Mouse (Mus musculus): ENCODE measurements around the gene Slc16a2. TPM values are rescaled to one million over a fixed set of nuclear protein-coding genes. Genes with fewer than 3 reads are reported as not detected.
"Not testable (repeated sequence)": the region's sequence is repeated elsewhere in the genome, so short reads cannot be mapped to it uniquely, and the experiment has no call there.

Gene Slc16a2
- total RNA-seq, 2 experiments from 2014 or later: 83.3 to 92.3 TPM

DNA sequence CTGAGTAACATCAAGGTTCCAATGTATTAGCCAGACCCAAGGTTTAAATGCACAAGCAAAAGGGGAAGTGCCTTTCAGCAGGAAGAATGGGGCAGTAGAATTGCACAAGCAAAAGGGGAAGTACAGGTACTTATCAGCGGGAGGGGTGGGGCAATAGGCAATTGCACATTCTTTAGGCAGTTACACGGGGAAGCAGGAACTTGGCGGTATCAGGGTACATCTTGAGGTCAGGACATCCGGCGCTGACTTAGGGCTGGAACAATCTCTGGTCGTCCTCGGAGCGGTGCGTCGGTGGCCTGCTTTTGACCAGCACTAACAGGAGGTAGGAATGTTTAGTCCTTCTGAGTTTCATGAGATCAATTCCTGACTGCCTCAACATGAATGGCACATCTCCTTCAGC is 157.3 kb downstream of the Slc16a2 start:
- DNase-seq (ENCODE audit: low spot score in 2 of 2): not testable (repeated sequence)

DNA sequence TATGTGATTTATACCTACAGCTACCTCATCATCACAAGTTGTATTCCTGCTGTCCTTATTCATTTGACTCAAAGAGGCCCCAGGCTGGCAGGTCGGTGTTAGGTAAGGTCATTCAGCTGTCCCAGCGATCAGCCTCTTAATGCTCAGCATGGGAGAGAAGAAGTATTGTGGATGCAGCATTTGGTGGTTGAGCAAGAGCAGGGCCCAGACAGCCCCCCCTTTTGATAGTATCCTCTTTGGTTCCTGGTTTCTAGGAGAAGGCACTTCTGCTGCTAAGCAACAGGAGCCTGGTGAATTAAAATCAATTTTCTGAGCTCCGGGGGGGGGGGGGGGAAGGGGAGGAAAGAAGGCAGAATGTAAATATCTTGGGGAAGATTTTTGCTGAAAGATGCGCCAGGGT is 162.8 kb downstream of the Slc16a2 start:
- peak in 1 of 2 experiments; percentile 16 for DNase-seq (ENCODE audit: low spot score in 2 of 2)

GRCm38 (mm10) chrX:103653021-103653420 is 168.8 kb downstream of the Slc16a2 start:
- DNase-seq (ENCODE audit: low spot score in 2 of 2): no peak

- DNase-seq (ENCODE audit: low spot score in 2 of 2): no peak
Observed at GRCm38 (mm10) chrX:103652048-103652447, 169.7 kb downstream of the Slc16a2 start.

Other genes starting within 250 kb of the Slc16a2 start
- not detected for gene Zcchc13, start 191.4 kb downstream of the Slc16a2 start, total RNA-seq (2021)
- gene Rlim, start 159.3 kb upstream of the Slc16a2 start, total RNA-seq (2021): 10 to 100 TPM; 48.6 to 53.6 TPM